Mouse (Mus musculus): ENCODE measurements around the gene Vmn1r169. TPM values are rescaled to one million over a fixed set of nuclear protein-coding genes. Genes with fewer than 3 reads are reported as not detected.
"Not testable (repeated sequence)": the region's sequence is repeated elsewhere in the genome, so short reads cannot be mapped to it uniquely, and the experiment has no call there.

Vmn1r169 gene
- not detected in 2 replicates for total RNA-seq (2014; fragmentation: Nextera tagmentation)
- not detected in 2 replicates for total RNA-seq (2017)

GRCm38 (mm10) chr7:23575226-23575625 is at the start of gene Vmn1r169:
Vmn1r169 (plus strand) TSS chr7:23575526.
- ATAC-seq (replicated peaks; ENCODE audit: low FRiP score, low TSS enrichment, poor library complexity, severe bottlenecking), result not testable (repeated sequence)

- ATAC-seq (replicated peaks; ENCODE audit: low FRiP score, low TSS enrichment, poor library complexity, severe bottlenecking), result not testable (repeated sequence)
Observed at GRCm38 (mm10) chr7:23539432-23539831, 35.9 kb upstream of the Vmn1r169 start, which contains the start of gene Vmn1r168. Vmn1r168 (plus strand) TSS chr7:23539732.

- ATAC-seq (replicated peaks; ENCODE audit: low FRiP score, low TSS enrichment, poor library complexity, severe bottlenecking), result not testable (repeated sequence)
Observed at GRCm38 (mm10) chr7:23605875-23606274, 30.5 kb downstream of the Vmn1r169 start, which contains the start of gene Vmn1r170. Vmn1r170 (plus strand) TSS chr7:23606175.

Other genes starting within 250 kb of the Vmn1r169 start
- not detected in 2 replicates for gene Nlrp5, start 189.6 kb upstream of the Vmn1r169 start, total RNA-seq (2014; fragmentation: Nextera tagmentation)
- gene Nlrp5, start 189.6 kb upstream of the Vmn1r169 start, total RNA-seq (2017), result not detected in 2 replicates
- not detected in 2 replicates for gene Vmn1r167, start 68.3 kb upstream of the Vmn1r169 start, total RNA-seq (2014; fragmentation: Nextera tagmentation)
- not detected in 2 replicates for gene Vmn1r167, start 68.3 kb upstream of the Vmn1r169 start, total RNA-seq (2017)
- not detected in 2 replicates for gene Vmn1r168, start 35.8 kb upstream of the Vmn1r169 start, total RNA-seq (2014; fragmentation: Nextera tagmentation)
- not detected in 2 replicates for gene Vmn1r168, start 35.8 kb upstream of the Vmn1r169 start, total RNA-seq (2017)
- not detected in 2 replicates for gene Vmn1r170, start 30.6 kb downstream of the Vmn1r169 start, total RNA-seq (2014; fragmentation: Nextera tagmentation)
- not detected in 2 replicates for gene Vmn1r170, start 30.6 kb downstream of the Vmn1r169 start, total RNA-seq (2017)
- gene Vmn1r171, start 55.2 kb downstream of the Vmn1r169 start, total RNA-seq (2014; fragmentation: Nextera tagmentation), result not detected in 2 replicates
- gene Vmn1r171, start 55.2 kb downstream of the Vmn1r169 start, total RNA-seq (2017), result not detected in 2 replicates
- not detected in 2 replicates for gene Vmn1r172, start 82.8 kb downstream of the Vmn1r169 start, total RNA-seq (2014; fragmentation: Nextera tagmentation)
- gene Vmn1r172, start 82.8 kb downstream of the Vmn1r169 start, total RNA-seq (2017), result not detected in 2 replicates
- gene Vmn1r173, start 125.2 kb downstream of the Vmn1r169 start, total RNA-seq (2014; fragmentation: Nextera tagmentation), result not detected in 2 replicates
- not detected in 2 replicates for gene Vmn1r173, start 125.2 kb downstream of the Vmn1r169 start, total RNA-seq (2017)
- gene Vmn1r174, start 176.7 kb downstream of the Vmn1r169 start, total RNA-seq (2014; fragmentation: Nextera tagmentation), result not detected in 2 replicates
- not detected in 2 replicates for gene Vmn1r174, start 176.7 kb downstream of the Vmn1r169 start, total RNA-seq (2017)
- not detected in 2 replicates for gene Vmn1r175, start 235.1 kb downstream of the Vmn1r169 start, total RNA-seq (2014; fragmentation: Nextera tagmentation)
- not detected in 2 replicates for gene Vmn1r175, start 235.1 kb downstream of the Vmn1r169 start, total RNA-seq (2017)